Mouse (Mus musculus) limb, embryonic 13.5 days (tissue): ENCODE measurements at regions not wholly inside any gene's neighbourhood (a gene's known extent, or its start where the extent isn't known, plus 50 kb on each side); places are given as distances from the start of the nearest gene placed in this dataset.

Source experiments
- ATAC-seq: fragments of 200-750 bp; cut with Nextera tagmentation; 2 replicates; pipeline ENCODE4 v1.8.0; 2017; ENCODE audit warnings: low read depth, moderate number of reproducible peaks, moderate TSS enrichment; ENCODE audit not compliant: low FRiP score
- H3K27ac ChIP-seq: fragments of 300-500 bp; sonication (generic); 2 replicates; pipeline ENCODE4 v1.5.1; 2015; ENCODE audit warnings: inconsistent platforms, mild to moderate bottlenecking, moderate library complexity
- H3K27me3 ChIP-seq: fragments of 300-500 bp; sonication (generic); 2 replicates; pipeline ENCODE4 v1.6.1; 2015; ENCODE audit warnings: mild to moderate bottlenecking, inconsistent platforms
- H3K36me3 ChIP-seq: fragments of 300-500 bp; sonication (generic); 2 replicates; pipeline ENCODE4 v1.6.1; 2015; ENCODE audit warnings: inconsistent platforms, mild to moderate bottlenecking, moderate library complexity
- H3K4me1 ChIP-seq: fragments of 300-500 bp; sonication (generic); 2 replicates; pipeline ENCODE4 v1.6.1; 2015; ENCODE audit warnings: inconsistent platforms
- H3K4me2 ChIP-seq: fragments of 300-500 bp; sonication (generic); replicated peaks from 2 replicates; pipeline ENCODE4 v1.6.1; 2015; ENCODE audit warnings: inconsistent platforms, mild to moderate bottlenecking, moderate library complexity
- H3K4me3 ChIP-seq: fragments of 300-500 bp; sonication (generic); 2 replicates; pipeline ENCODE4 v1.5.1; 2015; ENCODE audit warnings: moderate library complexity, mild to moderate bottlenecking, inconsistent platforms
- H3K9ac ChIP-seq: fragments of 300-500 bp; sonication (generic); 2 replicates; pipeline ENCODE4 v1.6.1; 2015; ENCODE audit warnings: mild to moderate bottlenecking, inconsistent platforms
- H3K9me3 ChIP-seq: fragments of 300-500 bp; sonication (generic); 2 replicates; pipeline ENCODE4 v1.6.1; 2016; ENCODE audit warnings: inconsistent platforms
- WGBS: fragments of 180-500 bp; shearing (Covaris S2); methylation state at CpG from one replicate; pipeline ENCODE4 v1.1.7; 2015; 5-methylcytosine and 5-hydroxymethylcytosine counted together

DNA sequence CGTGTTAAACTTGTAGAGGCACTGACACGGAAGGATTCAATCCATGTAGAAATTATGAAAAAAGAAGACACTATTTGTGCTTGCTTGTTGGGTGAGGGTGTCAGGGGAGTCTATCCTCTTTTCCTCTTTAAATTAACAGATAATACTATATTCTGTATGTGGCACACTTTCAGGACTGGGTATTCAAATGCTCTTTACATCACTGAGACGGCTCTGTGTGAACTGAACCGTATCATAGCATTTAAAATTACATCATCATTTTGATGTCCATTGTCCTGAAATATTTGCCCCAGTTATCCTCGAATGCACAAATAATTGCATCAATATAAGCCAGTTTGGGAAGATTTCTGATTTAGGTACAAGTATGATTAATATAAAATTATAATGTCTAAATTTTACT is 478.2 kb downstream of the Ptprc start:
- no peak overlapping the region for H3K27ac ChIP-seq
- no peak overlapping the region for H3K4me2 ChIP-seq
- WGBS, result 83% methylated on average over 5 of the region's 5 CpGs
- no peaks in the 10 kb centered on the region for H3K9me3 ChIP-seq
- H3K4me3 ChIP-seq, result no peak overlapping the region
- H3K27me3 ChIP-seq, result no peaks in the 10 kb centered on the region
- no peaks in the 10 kb centered on the region for H3K4me1 ChIP-seq
- H3K36me3 ChIP-seq, result no peaks in the 10 kb centered on the region
- no peak for ATAC-seq
- no peak overlapping the region for H3K9ac ChIP-seq

GRCm38 (mm10) chr1:137696796-137697195 is 478.7 kb downstream of the Ptprc start:
- no peaks in the 10 kb centered on the region for H3K27me3 ChIP-seq
- H3K27ac ChIP-seq, result no peak overlapping the region
- ATAC-seq, result no peak
- no peak overlapping the region for H3K4me3 ChIP-seq
- no peak overlapping the region for H3K9ac ChIP-seq
- no peaks in the 10 kb centered on the region for H3K36me3 ChIP-seq
- no peak overlapping the region for H3K4me2 ChIP-seq
- no peaks in the 10 kb centered on the region for H3K9me3 ChIP-seq
- H3K4me1 ChIP-seq, result no peaks in the 10 kb centered on the region
- 47% methylated on average over 3 of the region's 3 CpGs for WGBS

GRCm38 (mm10) chr1:137695751-137696150 is 479.8 kb downstream of the Ptprc start:
- Histone ChIP-seq H3K4me1 (no peaks in the 10 kb centered on the region), H3K9ac (no peak overlapping the region), H3K27me3 (no peaks in the 10 kb centered on the region), H3K36me3 (no peaks in the 10 kb centered on the region), H3K4me2 (no peak overlapping the region), H3K9me3 (no peaks in the 10 kb centered on the region), H3K4me3 (no peak overlapping the region), H3K27ac (no peak overlapping the region)
- ATAC-seq, result no peak
- 83% methylated on average over 3 of the region's 3 CpGs for WGBS

DNA sequence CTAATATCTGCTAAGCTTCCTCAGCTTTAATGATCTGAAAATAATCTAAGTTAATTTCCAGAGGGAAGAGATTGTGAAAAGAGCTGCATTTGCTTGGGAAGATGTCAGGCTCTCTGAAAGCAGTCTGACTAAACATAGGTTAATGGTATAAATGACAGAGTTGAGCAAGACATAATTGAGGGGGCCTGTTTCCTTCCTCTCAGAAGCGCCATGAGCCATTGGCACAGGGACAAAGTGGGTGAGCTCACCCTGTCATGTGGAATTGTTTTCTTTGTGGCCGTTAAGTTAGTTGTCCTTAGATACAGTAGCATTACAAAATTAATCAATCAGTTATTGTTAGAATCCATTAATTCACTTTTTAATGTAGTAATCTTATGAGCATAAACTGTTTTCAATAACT is 483.0 kb downstream of the Ptprc start:
- Histone ChIP-seq H3K4me2 (no peak overlapping the region), H3K9ac (no peak overlapping the region), H3K9me3 (no peaks in the 10 kb centered on the region), H3K4me3 (no peak overlapping the region), H3K27me3 (no peaks in the 10 kb centered on the region), H3K27ac (no peak overlapping the region), H3K36me3 (no peaks in the 10 kb centered on the region), H3K4me1 (no peaks in the 10 kb centered on the region)
- 66% methylated on average over 2 of the region's 2 CpGs for WGBS
- ATAC-seq, result no peak

GRCm38 (mm10) chr1:137690860-137691595 is 484.5 kb downstream of the Ptprc start:
- no peaks in the 10 kb centered on the region for H3K9me3 ChIP-seq
- H3K4me3 ChIP-seq, result no peak overlapping the region
- no peaks in the 10 kb centered on the region for H3K4me1 ChIP-seq
- H3K4me2 ChIP-seq, result no peak overlapping the region
- 86% methylated on average over 9 of the region's 9 CpGs for WGBS
- no peak overlapping the region for H3K27ac ChIP-seq
- no peaks in the 10 kb centered on the region for H3K27me3 ChIP-seq
- no peak overlapping the region for H3K9ac ChIP-seq
- ATAC-seq, result no peak
- H3K36me3 ChIP-seq, result no peaks in the 10 kb centered on the region

GRCm38 (mm10) chr1:137670650-137671049 is 504.9 kb downstream of the Ptprc start:
- Histone ChIP-seq H3K4me2 (no peak overlapping the region), H3K9me3 (no peaks in the 10 kb centered on the region), H3K4me1 (peaks cover 12% of the 10 kb centered on the region), H3K27ac (0 out of 2 replicates have a peak overlapping the region, but pooled peaks have one; percentile 1), H3K27me3 (no peaks in the 10 kb centered on the region), H3K9ac (no peak overlapping the region), H3K36me3 (no peaks in the 10 kb centered on the region), H3K4me3 (no peak overlapping the region)
- ATAC-seq, result no peak
- WGBS, result 52% methylated on average over 5 of the region's 5 CpGs

- no peak for ATAC-seq
- H3K9me3 ChIP-seq, result no peaks in the 10 kb centered on the region
- H3K4me3 ChIP-seq, result no peak overlapping the region
- H3K4me2 ChIP-seq, result no peak overlapping the region
- H3K4me1 ChIP-seq, result peaks cover 15% of the 10 kb centered on the region
- no peaks in the 10 kb centered on the region for H3K36me3 ChIP-seq
- H3K27ac ChIP-seq, result no peak overlapping the region
- WGBS, result 81% methylated on average over 3 of the region's 3 CpGs
- H3K9ac ChIP-seq, result no peak overlapping the region
- no peaks in the 10 kb centered on the region for H3K27me3 ChIP-seq
These were observed 505.7 kb downstream of the Ptprc start for GRCm38 (mm10) chr1:137669849-137670248.

DNA sequence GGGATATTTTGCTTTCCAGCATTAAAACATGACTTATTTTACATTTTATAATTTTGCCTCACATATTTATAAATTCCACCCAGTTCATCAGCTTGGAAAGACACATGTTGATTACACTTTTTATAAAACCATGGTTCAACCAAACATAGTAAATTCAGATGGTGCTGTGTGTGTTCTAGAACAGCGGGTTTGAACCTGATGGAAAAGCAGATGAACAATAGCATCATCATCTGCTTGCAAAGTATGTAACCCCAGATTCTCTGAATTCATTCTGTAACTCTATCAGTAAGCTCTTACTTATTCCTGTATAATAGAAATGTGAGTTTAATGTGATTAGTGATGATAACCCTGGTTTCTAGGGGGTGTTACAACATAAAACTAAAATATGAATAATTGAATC is 517.4 kb downstream of the Ptprc start:
- Histone ChIP-seq H3K27ac (no peak overlapping the region), H3K4me3 (no peak overlapping the region), H3K9me3 (no peaks in the 10 kb centered on the region), H3K27me3 (no peaks in the 10 kb centered on the region), H3K9ac (no peak overlapping the region), H3K4me1 (peaks cover 10% of the 10 kb centered on the region), H3K4me2 (no peak overlapping the region), H3K36me3 (no peaks in the 10 kb centered on the region)
- no peak for ATAC-seq
- WGBS, result 93% methylated on average over 1 of the region's 1 CpGs

DNA sequence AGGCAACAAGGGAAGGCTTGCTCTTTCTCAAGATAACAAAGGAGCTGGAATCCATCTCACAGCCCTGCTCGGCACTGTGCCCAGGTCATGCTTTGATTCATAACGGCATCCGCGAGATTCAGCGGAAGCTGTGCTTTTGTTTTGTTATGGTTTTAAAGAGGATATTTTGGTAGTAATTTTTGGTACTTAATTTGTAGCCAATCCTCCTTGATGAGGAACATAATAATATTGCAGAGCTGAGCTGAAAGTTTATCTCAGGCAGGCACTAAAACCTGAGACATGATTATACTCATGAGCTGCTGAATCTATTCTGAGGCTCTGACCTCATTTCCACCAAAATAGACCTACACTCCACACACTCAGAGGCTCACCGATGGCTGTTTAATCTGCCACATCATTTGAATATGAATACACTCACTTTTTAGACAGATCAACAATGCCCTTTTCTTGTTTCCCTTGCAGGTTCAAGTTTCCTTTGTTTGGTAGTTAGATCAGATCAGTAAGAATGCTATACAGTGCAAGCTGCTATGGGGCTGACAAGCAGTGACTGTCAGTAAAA is 518.5 kb downstream of the Ptprc start:
- no peak overlapping the region for H3K4me2 ChIP-seq
- ATAC-seq, result no peak
- no peaks in the 10 kb centered on the region for H3K27me3 ChIP-seq
- WGBS, result 76% methylated on average over 6 of the region's 6 CpGs
- no peak overlapping the region for H3K4me3 ChIP-seq
- H3K27ac ChIP-seq, result 0 out of 2 replicates have a peak overlapping the region, but pooled peaks have one; percentile 15
- H3K9ac ChIP-seq, result no peak overlapping the region
- no peaks in the 10 kb centered on the region for H3K9me3 ChIP-seq
- H3K36me3 ChIP-seq, result no peaks in the 10 kb centered on the region
- H3K4me1 ChIP-seq, result peaks cover 12% of the 10 kb centered on the region

DNA sequence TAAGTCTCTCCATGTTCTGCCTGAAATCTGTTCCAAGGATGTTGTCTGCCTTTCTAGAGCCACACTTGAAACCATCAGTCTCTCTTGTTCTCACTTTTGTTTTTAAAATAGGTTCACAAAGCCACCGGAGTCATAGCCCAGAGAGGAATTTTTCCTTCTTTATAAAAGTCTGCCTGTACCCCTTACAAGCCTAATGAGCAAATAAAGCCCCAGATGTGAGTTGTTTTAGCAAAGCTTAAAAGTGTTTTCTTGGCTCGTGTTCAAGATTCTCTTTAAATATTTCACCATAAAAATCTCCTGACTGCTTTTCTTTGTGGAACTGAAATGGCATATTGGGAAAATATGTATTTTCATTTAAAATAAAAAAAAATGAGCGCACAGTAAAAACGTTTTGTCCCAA is 521.3 kb downstream of the Ptprc start:
- Histone ChIP-seq H3K4me1 (peaks cover 20% of the 10 kb centered on the region), H3K9ac (no peak overlapping the region), H3K27ac (peak overlapping the region; percentile 87; the same call in 1 of the 2 replicates), H3K36me3 (no peaks in the 10 kb centered on the region), H3K4me3 (no peak overlapping the region), H3K4me2 (no peak overlapping the region), H3K27me3 (no peaks in the 10 kb centered on the region), H3K9me3 (no peaks in the 10 kb centered on the region)
- 10% methylated on average over 4 of the region's 4 CpGs for WGBS
- ATAC-seq, result peak; percentile 68

DNA sequence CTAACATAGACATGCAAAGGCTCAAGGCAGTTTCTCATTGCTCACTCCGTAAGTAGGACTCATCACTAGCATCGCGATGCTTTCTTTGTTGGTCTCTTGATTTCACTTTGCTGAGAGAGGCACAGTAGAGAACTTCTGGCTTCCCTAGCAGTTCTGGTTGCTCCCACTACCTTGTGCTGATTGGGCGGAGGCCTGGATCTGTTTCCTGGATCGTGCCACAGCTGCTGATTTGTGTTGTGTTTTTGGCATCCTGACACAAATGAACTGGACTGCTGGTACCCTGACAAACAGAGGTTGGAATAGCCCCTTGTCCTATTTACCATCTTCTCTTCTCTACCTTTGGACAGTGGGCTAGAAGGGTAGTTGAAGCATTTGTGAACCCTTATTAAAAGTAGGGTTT is 522.0 kb downstream of the Ptprc start:
- H3K4me3 ChIP-seq, result no peak overlapping the region
- H3K4me2 ChIP-seq, result no peak overlapping the region; the same call in 1 of the 2 replicates
- H3K27me3 ChIP-seq, result no peaks in the 10 kb centered on the region
- no peaks in the 10 kb centered on the region for H3K36me3 ChIP-seq
- H3K4me1 ChIP-seq, result peaks cover 20% of the 10 kb centered on the region
- no peak overlapping the region for H3K9ac ChIP-seq
- 53% methylated on average over 5 of the region's 5 CpGs for WGBS
- ATAC-seq, result no peak
- H3K9me3 ChIP-seq, result no peaks in the 10 kb centered on the region
- H3K27ac ChIP-seq, result peak overlapping the region; percentile 87

GRCm38 (mm10) chr1:137650629-137651028 is 524.9 kb downstream of the Ptprc start:
- Histone ChIP-seq H3K9ac (no peak overlapping the region), H3K4me3 (no peak overlapping the region), H3K4me2 (no peak overlapping the region), H3K4me1 (peaks cover 20% of the 10 kb centered on the region), H3K9me3 (no peaks in the 10 kb centered on the region), H3K36me3 (no peaks in the 10 kb centered on the region), H3K27me3 (no peaks in the 10 kb centered on the region), H3K27ac (no peak overlapping the region)
- 48% methylated on average over 3 of the region's 3 CpGs for WGBS
- no peak for ATAC-seq

DNA sequence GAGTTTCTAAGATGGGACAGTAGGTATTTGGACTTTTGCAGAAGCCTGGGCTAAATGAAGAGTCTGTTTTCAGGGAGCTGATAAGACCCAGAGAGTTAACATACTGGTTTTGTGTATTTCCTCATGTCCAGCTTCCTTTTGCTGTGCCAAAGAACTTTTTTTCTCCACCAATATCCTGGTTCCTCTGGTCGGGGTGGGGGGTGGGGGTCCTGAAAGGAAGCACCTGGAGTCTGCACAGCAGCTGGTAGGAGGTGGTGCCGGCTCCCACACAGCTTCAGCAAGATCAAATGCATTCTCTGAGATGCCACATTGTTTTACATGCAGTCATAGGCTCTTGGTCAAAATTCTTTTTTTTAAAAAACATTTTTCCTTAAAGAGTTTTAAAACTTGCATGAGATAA is 525.4 kb downstream of the Ptprc start:
- H3K27ac ChIP-seq, result no peak overlapping the region; the same call in 1 of the 2 replicates
- no peaks in the 10 kb centered on the region for H3K27me3 ChIP-seq
- 4% methylated on average over 2 of the region's 2 CpGs for WGBS
- ATAC-seq, result no peak
- H3K9me3 ChIP-seq, result no peaks in the 10 kb centered on the region
- H3K36me3 ChIP-seq, result no peaks in the 10 kb centered on the region
- no peak overlapping the region for H3K9ac ChIP-seq
- no peak overlapping the region for H3K4me2 ChIP-seq
- peaks cover 23% of the 10 kb centered on the region for H3K4me1 ChIP-seq
- H3K4me3 ChIP-seq, result no peak overlapping the region
